Mouse (Mus musculus) forebrain, embryonic 13.5 days (tissue): ENCODE data around the gene Snapc4. TPM values are rescaled to one million over a fixed set of nuclear protein-coding genes. Genes with fewer than 3 reads are reported as not detected.

Experiments
- ATAC-seq: fragments of 200-750 bp; cut with Nextera tagmentation; 2 replicates; pipeline ENCODE4 v1.8.0; 2017
- H3K27ac ChIP-seq: fragments of 300-500 bp; sonication (generic); 2 replicates; pipeline ENCODE4 v1.5.1; 2015; ENCODE audit warnings: inconsistent platforms, mild to moderate bottlenecking, moderate library complexity
- H3K27me3 ChIP-seq: fragments of 300-500 bp; sonication (generic); 2 replicates; pipeline ENCODE4 v1.6.1; 2015; ENCODE audit warnings: mild to moderate bottlenecking, inconsistent platforms
- H3K36me3 ChIP-seq: fragments of 300-500 bp; sonication (generic); 2 replicates; pipeline ENCODE4 v1.6.1; 2015; ENCODE audit warnings: mild to moderate bottlenecking, inconsistent platforms; ENCODE audit not compliant: poor library complexity, severe bottlenecking
- H3K4me1 ChIP-seq: fragments of 300-500 bp; sonication (generic); 2 replicates; pipeline ENCODE4 v1.6.1; 2015; ENCODE audit warnings: inconsistent platforms
- H3K4me2 ChIP-seq: fragments of 300-500 bp; sonication (generic); 2 replicates; pipeline ENCODE4 v1.6.1; 2015; ENCODE audit warnings: inconsistent platforms, mild to moderate bottlenecking, moderate library complexity
- H3K4me3 ChIP-seq: fragments of 300-500 bp; sonication (generic); 2 replicates; pipeline ENCODE4 v1.5.1; 2015; ENCODE audit warnings: mild to moderate bottlenecking, inconsistent platforms
- H3K9ac ChIP-seq: fragments of 300-500 bp; sonication (generic); 2 replicates; pipeline ENCODE4 v1.6.1; 2015; ENCODE audit warnings: mild to moderate bottlenecking, inconsistent platforms
- H3K9me3 ChIP-seq: fragments of 300-500 bp; sonication (generic); replicated peaks from 2 replicates; pipeline ENCODE4 v1.6.1; 2016; ENCODE audit warnings: inconsistent platforms
- WGBS: fragments of 180-500 bp; shearing (Covaris S2); methylation state at CpG from one replicate; pipeline ENCODE4 v1.1.7; 2015; 5-methylcytosine and 5-hydroxymethylcytosine counted together
- polyA plus RNA-seq: library from polyadenylated mRNA; unstranded; fragments of >200 nt; fragmentation: Nextera tagmentation; extraction: Ambion mirVana; gene quantifications from 2 replicates; pipeline ENCODE4 v1.2.1, GENCODE M21; 2015

Snapc4 gene
- polyA plus RNA-seq = 25.1 and 30.9 TPM in 2 replicates

DNA sequence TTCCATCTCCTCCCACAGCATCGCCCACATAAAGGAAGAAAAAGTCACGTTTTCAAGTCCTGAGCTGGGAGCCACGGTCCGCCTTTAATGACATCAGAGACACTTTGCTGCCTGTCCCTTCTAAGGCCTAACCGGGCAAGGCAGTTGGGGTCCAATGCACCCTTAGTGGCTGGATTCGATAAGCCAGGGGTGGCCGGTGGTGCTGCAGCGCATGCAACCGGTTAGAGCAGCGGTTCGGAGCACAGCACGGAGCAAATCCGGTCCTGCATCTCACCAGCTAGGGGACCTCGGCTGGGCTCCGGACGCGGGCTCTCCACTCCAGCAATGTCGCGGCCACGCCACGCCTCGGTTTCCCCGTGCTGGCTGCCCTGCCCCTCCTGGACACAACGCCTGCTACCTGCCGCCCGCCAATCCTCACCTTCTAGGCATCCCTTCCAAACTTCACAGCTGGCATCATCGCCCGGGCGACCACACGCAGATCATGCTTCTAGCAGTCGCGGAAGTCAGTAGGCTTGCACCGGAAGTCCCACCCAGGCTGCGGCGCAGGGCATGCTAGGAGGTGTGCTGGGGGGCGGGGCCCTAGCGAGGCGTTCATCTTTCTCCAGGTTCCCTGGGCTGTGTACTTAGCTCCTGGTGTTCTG lies at the start of gene Snapc4:
Snapc4 (minus strand) TSS at position 523 of the 641 bp plus-strand sequence.
- Histone ChIP-seq H3K9ac (peak within 1 kb of the TSS; percentile 85), H3K9me3 (no peaks in the 10 kb centered on the region), H3K27me3 (no peaks in the 10 kb centered on the region), H3K4me2 (peak within 1 kb of the TSS; percentile 98), H3K4me3 (peak within 1 kb of the TSS; percentile 87), H3K36me3 (peaks cover 68% of the 10 kb centered on the region), H3K27ac (peak within 1 kb of the TSS; percentile 66), H3K4me1 (peaks cover 16% of the 10 kb centered on the region)
- WGBS = under 1% methylated on average over 38 of the region's 38 CpGs
- ATAC-seq = peak; percentile 97

DNA sequence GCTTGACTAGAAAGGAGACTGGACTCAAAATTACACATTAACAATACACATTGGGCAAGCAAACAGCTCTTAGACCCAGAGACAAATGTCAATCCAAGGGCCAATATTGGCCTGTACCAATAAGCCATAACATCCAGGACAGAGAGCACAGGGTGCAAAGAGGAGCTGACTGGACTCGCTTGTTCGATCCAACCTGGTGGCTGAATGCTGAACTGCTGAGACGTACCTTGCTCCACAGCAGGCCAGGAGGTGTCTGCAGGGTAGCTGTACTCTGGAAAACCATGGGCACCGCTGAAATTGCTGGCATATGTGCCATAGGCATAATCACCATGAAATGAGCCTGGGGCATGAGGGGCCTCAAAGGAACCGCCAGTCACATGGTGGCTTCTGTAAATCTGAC lies 49.4 kb upstream of the Snapc4 start:
- Histone ChIP-seq H3K4me1 (no peaks in the 10 kb centered on the region), H3K36me3 (peaks cover 98% of the 10 kb centered on the region), H3K27me3 (no peaks in the 10 kb centered on the region), H3K4me3 (no peak overlapping the region), H3K4me2 (no peak overlapping the region), H3K9me3 (no peaks in the 10 kb centered on the region), H3K9ac (no peak overlapping the region), H3K27ac (no peak overlapping the region)
- WGBS = 91% methylated on average over 5 of the region's 5 CpGs
- ATAC-seq = no peak

GRCm38 (mm10) chr2:26424541-26424940 lies 44.1 kb upstream of the Snapc4 start:
- ATAC-seq = no peak
- H3K4me3 ChIP-seq = no peak overlapping the region
- H3K4me2 ChIP-seq = no peak overlapping the region
- H3K9me3 ChIP-seq = no peaks in the 10 kb centered on the region
- 96% methylated on average over 2 of the region's 2 CpGs for WGBS
- no peaks in the 10 kb centered on the region for H3K27me3 ChIP-seq
- no peak overlapping the region for H3K9ac ChIP-seq
- no peak overlapping the region for H3K27ac ChIP-seq
- H3K36me3 ChIP-seq = peaks cover 99% of the 10 kb centered on the region
- no peaks in the 10 kb centered on the region for H3K4me1 ChIP-seq

GRCm38 (mm10) chr2:26423086-26423485 lies 42.6 kb upstream of the Snapc4 start:
- 85% methylated on average over 1 of the region's 1 CpGs for WGBS
- no peak overlapping the region for H3K4me3 ChIP-seq
- no peaks in the 10 kb centered on the region for H3K4me1 ChIP-seq
- H3K36me3 ChIP-seq = peaks cover 94% of the 10 kb centered on the region
- ATAC-seq = no peak
- H3K9me3 ChIP-seq = no peaks in the 10 kb centered on the region
- no peak overlapping the region for H3K4me2 ChIP-seq
- H3K27me3 ChIP-seq = no peaks in the 10 kb centered on the region
- no peak overlapping the region for H3K9ac ChIP-seq
- no peak overlapping the region for H3K27ac ChIP-seq

GRCm38 (mm10) chr2:26421969-26422368 lies 41.5 kb upstream of the Snapc4 start:
- Histone ChIP-seq H3K27me3 (no peaks in the 10 kb centered on the region), H3K27ac (no peak overlapping the region), H3K9ac (no peak overlapping the region), H3K4me3 (no peak overlapping the region), H3K9me3 (no peaks in the 10 kb centered on the region), H3K36me3 (peaks cover 94% of the 10 kb centered on the region), H3K4me2 (no peak overlapping the region), H3K4me1 (no peaks in the 10 kb centered on the region)
- no peak for ATAC-seq
- WGBS = 95% methylated on average over 2 of the region's 2 CpGs

GRCm38 (mm10) chr2:26418120-26418519 lies 37.7 kb upstream of the Snapc4 start:
- Histone ChIP-seq H3K27me3 (no peaks in the 10 kb centered on the region), H3K4me3 (no peak overlapping the region), H3K9ac (no peak overlapping the region), H3K4me2 (no peak overlapping the region), H3K9me3 (no peaks in the 10 kb centered on the region), H3K4me1 (no peaks in the 10 kb centered on the region), H3K27ac (no peak overlapping the region), H3K36me3 (peaks cover 96% of the 10 kb centered on the region)
- ATAC-seq = no peak
- 85% methylated on average over 1 of the region's 1 CpGs for WGBS

DNA sequence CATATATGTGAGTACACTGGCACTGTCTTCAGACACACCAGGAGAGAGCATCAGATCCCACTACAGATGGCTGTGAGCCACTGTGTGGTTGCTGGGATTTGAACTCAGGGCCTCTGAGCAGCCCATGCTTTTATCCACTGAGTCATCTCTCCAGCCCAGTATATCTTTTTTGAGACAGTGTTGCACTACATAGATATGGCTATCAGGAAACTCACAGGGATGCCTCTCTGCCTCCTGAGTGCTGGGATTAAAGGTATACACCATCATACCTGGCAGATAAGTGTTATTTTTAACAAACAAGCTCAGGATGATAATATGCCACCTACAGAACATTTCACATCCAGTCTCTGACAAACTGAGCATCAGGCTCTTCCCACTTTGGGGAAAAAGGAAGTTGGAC lies 36.6 kb upstream of the Snapc4 start:
- H3K36me3 ChIP-seq = peaks cover 94% of the 10 kb centered on the region
- H3K4me3 ChIP-seq = no peak overlapping the region
- no peak for ATAC-seq
- H3K27me3 ChIP-seq = no peaks in the 10 kb centered on the region
- H3K9me3 ChIP-seq = no peaks in the 10 kb centered on the region
- H3K27ac ChIP-seq = no peak overlapping the region
- H3K4me1 ChIP-seq = no peaks in the 10 kb centered on the region
- no peak overlapping the region for H3K4me2 ChIP-seq
- no peak overlapping the region for H3K9ac ChIP-seq

GRCm38 (mm10) chr2:26410931-26411411 lies 30.5 kb upstream of the Snapc4 start:
- peaks cover 68% of the 10 kb centered on the region for H3K36me3 ChIP-seq
- H3K27ac ChIP-seq = no peak overlapping the region
- 75% methylated on average over 4 of the region's 5 CpGs for WGBS
- no peak overlapping the region for H3K4me2 ChIP-seq
- no peaks in the 10 kb centered on the region for H3K27me3 ChIP-seq
- no peak overlapping the region for H3K4me3 ChIP-seq
- H3K4me1 ChIP-seq = peaks cover 30% of the 10 kb centered on the region
- no peaks in the 10 kb centered on the region for H3K9me3 ChIP-seq
- H3K9ac ChIP-seq = no peak overlapping the region
- no peak for ATAC-seq

- Histone ChIP-seq H3K9me3 (no peaks in the 10 kb centered on the region), H3K27me3 (no peaks in the 10 kb centered on the region), H3K9ac (no peak overlapping the region), H3K4me1 (peaks cover 39% of the 10 kb centered on the region), H3K4me3 (no peak overlapping the region), H3K27ac (no peak overlapping the region), H3K36me3 (peaks cover 61% of the 10 kb centered on the region), H3K4me2 (no peak overlapping the region)
- 71% methylated on average over 5 of the region's 5 CpGs for WGBS
- ATAC-seq = no peak
Measured at GRCm38 (mm10) chr2:26410091-26410490, 29.6 kb upstream of the Snapc4 start.

DNA sequence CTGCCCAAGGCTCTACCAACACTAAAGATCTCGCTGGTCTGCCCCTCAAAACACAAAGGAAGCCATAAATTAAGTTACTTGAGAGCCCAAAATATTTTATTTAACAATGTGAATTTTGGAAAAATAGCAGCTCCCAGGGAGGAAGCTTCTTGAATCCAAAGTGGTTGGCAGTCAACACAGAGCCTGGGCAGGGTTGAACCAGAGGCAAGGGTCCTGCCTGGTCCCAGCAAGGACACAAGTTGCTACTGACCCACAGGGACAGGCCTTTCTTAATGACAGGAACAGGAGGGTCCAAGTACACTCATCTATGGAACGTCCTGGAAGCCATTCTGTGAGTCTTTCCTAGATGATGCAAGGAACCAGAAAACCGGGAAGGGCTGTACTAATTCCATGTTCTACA lies 28.9 kb upstream of the Snapc4 start:
- no peaks in the 10 kb centered on the region for H3K27me3 ChIP-seq
- no peak overlapping the region for H3K27ac ChIP-seq
- H3K36me3 ChIP-seq = peaks cover 54% of the 10 kb centered on the region
- 62% methylated on average over 3 of the region's 3 CpGs for WGBS
- H3K4me1 ChIP-seq = peaks cover 41% of the 10 kb centered on the region
- H3K9me3 ChIP-seq = no peaks in the 10 kb centered on the region
- peak; percentile 25; the same call in 1 of the 2 replicates for ATAC-seq
- H3K4me2 ChIP-seq = peak overlapping the region; percentile 91
- peak overlapping the region; percentile 93 for H3K4me3 ChIP-seq
- H3K9ac ChIP-seq = peak overlapping the region; percentile 94

DNA sequence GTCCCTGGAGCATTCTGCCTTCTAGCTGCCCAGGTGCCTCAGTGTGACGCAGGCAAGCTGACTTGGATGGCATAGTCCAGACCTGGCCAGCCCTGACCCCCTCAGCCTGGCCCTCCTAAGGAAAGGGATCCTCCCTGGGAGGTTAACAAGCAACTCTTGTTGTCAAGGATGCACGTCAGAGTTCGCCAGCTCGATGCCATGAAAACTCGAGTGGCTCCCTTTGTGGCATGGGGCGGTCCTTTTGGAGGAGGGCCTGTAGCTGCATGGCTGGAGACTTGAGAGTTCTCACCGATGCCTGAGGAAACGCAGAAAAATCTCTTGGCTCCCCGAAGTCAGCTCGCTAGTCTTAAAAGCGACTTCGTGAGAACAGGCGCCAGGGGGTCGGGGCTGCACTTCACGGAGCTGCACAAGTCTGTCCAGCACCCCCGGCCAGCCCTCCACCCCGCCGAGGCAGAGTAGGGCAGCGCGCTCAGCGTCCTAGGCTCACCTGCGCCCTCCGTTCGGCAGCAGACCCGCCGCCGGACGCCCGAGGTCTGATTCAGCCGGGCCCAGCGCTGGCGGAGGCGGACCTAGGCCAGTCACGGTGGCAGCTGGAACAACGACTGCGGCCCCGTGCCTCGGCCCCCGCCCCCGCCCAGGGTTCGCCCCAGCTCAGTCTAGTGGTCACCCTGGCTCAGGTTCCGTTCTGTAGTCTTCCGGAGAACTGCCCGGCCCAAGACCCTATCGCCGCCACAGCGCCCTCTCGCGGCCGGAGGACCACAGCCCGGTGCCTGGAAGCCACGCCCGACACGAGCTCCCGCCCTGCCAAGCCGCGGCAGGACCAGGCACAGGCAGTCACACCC lies 28.3 kb upstream of the Snapc4 start, which contains the start of gene Inpp5e:
Inpp5e (minus strand) TSS at position 689 of the 842 bp plus-strand sequence.
- Histone ChIP-seq H3K4me3 (peak within 1 kb of the TSS; percentile 93), H3K27me3 (no peaks in the 10 kb centered on the region), H3K4me2 (peak within 1 kb of the TSS; percentile 91), H3K27ac (peak within 1 kb of the TSS; percentile 48), H3K36me3 (peaks cover 48% of the 10 kb centered on the region), H3K9ac (peak within 1 kb of the TSS; percentile 94), H3K9me3 (no peaks in the 10 kb centered on the region), H3K4me1 (peaks cover 41% of the 10 kb centered on the region)
- under 1% methylated on average over 57 of the region's 57 CpGs for WGBS
- peak; percentile 95 for ATAC-seq

GRCm38 (mm10) chr2:26403306-26403705 lies 22.9 kb upstream of the Snapc4 start:
- no peak overlapping the region for H3K27ac ChIP-seq
- no peak overlapping the region for H3K9ac ChIP-seq
- 83% methylated on average over 8 of the region's 8 CpGs for WGBS
- no peaks in the 10 kb centered on the region for H3K9me3 ChIP-seq
- no peak overlapping the region for H3K4me3 ChIP-seq
- H3K27me3 ChIP-seq = no peaks in the 10 kb centered on the region
- no peak for ATAC-seq
- H3K36me3 ChIP-seq = peaks cover 48% of the 10 kb centered on the region
- H3K4me1 ChIP-seq = peaks cover 34% of the 10 kb centered on the region
- no peak overlapping the region for H3K4me2 ChIP-seq
